Mouse (Mus musculus): Measurements from ENCODE around the gene Cyp2u1.
"Not testable (repeated sequence)": the region's sequence is repeated elsewhere in the genome, so short reads cannot be mapped to it uniquely, and the experiment has no call there.

Gene Cyp2u1

GRCm38 (mm10) chr3:131302452-131303319, at the start of gene Cyp2u1:
Gene Cyp2u1, minus strand, starts transcription at chr3:131303227.
- peak; percentile 70 to 88 for DNase-seq (ENCODE audit: low spot score in 2 of 2)

GRCm38 (mm10) chr3:131350539-131350938, 47.5 kb upstream of the Cyp2u1 start:
- DNase-seq (ENCODE audit: low spot score in 2 of 2), result no peak

- no peak for DNase-seq (ENCODE audit: low spot score in 2 of 2)
These were observed 46.0 kb upstream of the Cyp2u1 start for GRCm38 (mm10) chr3:131349013-131349412.

GRCm38 (mm10) chr3:131348579-131348950, 45.5 kb upstream of the Cyp2u1 start:
- DNase-seq (ENCODE audit: low spot score in 2 of 2), result no peak

- DNase-seq (ENCODE audit: low spot score in 2 of 2), result no peak
These were observed 45.0 kb upstream of the Cyp2u1 start for GRCm38 (mm10) chr3:131347831-131348578.

GRCm38 (mm10) chr3:131345903-131346302, 42.9 kb upstream of the Cyp2u1 start:
- DNase-seq (ENCODE audit: low spot score in 2 of 2), result no peak

- DNase-seq (ENCODE audit: low spot score in 2 of 2), result no peak
These were observed 40.3 kb upstream of the Cyp2u1 start for GRCm38 (mm10) chr3:131343311-131343710.

- DNase-seq (ENCODE audit: low spot score in 2 of 2), result no peak
These were observed 37.9 kb upstream of the Cyp2u1 start for GRCm38 (mm10) chr3:131340885-131341284.

GRCm38 (mm10) chr3:131339280-131339679, 36.3 kb upstream of the Cyp2u1 start:
- no peak for DNase-seq (ENCODE audit: low spot score in 2 of 2)

- not testable (repeated sequence) for DNase-seq (ENCODE audit: low spot score in 2 of 2)
These were observed 34.7 kb upstream of the Cyp2u1 start for GRCm38 (mm10) chr3:131337749-131338148.

GRCm38 (mm10) chr3:131336629-131337028, 33.6 kb upstream of the Cyp2u1 start:
- no peak for DNase-seq (ENCODE audit: low spot score in 2 of 2)

GRCm38 (mm10) chr3:131335117-131335547, 32.1 kb upstream of the Cyp2u1 start:
- DNase-seq (ENCODE audit: low spot score in 2 of 2), result no peak

GRCm38 (mm10) chr3:131327189-131327588, 24.2 kb upstream of the Cyp2u1 start:
- DNase-seq (ENCODE audit: low spot score in 2 of 2), result no peak

GRCm38 (mm10) chr3:131326637-131327036, 23.6 kb upstream of the Cyp2u1 start:
- DNase-seq (ENCODE audit: low spot score in 2 of 2), result no peak

GRCm38 (mm10) chr3:131322081-131322815, 19.2 kb upstream of the Cyp2u1 start:
- DNase-seq (ENCODE audit: low spot score in 2 of 2), result no peak

GRCm38 (mm10) chr3:131320184-131320583, 17.2 kb upstream of the Cyp2u1 start:
- peak; percentile 66 to 75 for DNase-seq (ENCODE audit: low spot score in 2 of 2)

GRCm38 (mm10) chr3:131318211-131318610, 15.2 kb upstream of the Cyp2u1 start:
- no peak for DNase-seq (ENCODE audit: low spot score in 2 of 2)

- no peak for DNase-seq (ENCODE audit: low spot score in 2 of 2)
These were observed 14.1 kb upstream of the Cyp2u1 start for GRCm38 (mm10) chr3:131317126-131317525.

GRCm38 (mm10) chr3:131315957-131316510, 13.0 kb upstream of the Cyp2u1 start:
- no peak for DNase-seq (ENCODE audit: low spot score in 2 of 2)

GRCm38 (mm10) chr3:131312340-131312739, 9.3 kb upstream of the Cyp2u1 start:
- no peak for DNase-seq (ENCODE audit: low spot score in 2 of 2)

- no peak for DNase-seq (ENCODE audit: low spot score in 2 of 2)
These were observed 7.5 kb upstream of the Cyp2u1 start for GRCm38 (mm10) chr3:131310572-131310971.

GRCm38 (mm10) chr3:131307811-131308210, 4.8 kb upstream of the Cyp2u1 start:
- no peak for DNase-seq (ENCODE audit: low spot score in 2 of 2)
